Mouse (Mus musculus) MEL (cell line): Measurements from ENCODE around the gene Slc2a13. TPM values are rescaled to one million over a fixed set of nuclear protein-coding genes. Genes with fewer than 3 reads are reported as not detected.

Experiments used
- DNase-seq: peaks from one replicate; pipeline ENCODE4 v3.0.0; 2011; ENCODE audit warnings: low read depth, low spot score
- H3K27ac ChIP-seq: 2 replicates; pipeline ENCODE4 v1.5.1; 2012; ENCODE audit warnings: low read depth, mild to moderate bottlenecking, control low read depth, low read length, moderate library complexity; ENCODE audit not compliant: control insufficient read depth
- H3K27me3 ChIP-seq, 2 experiments: fragments of 150-350 bp in 1 of 2; sonication (generic) in 1 of 2; 2 replicates each; pipeline ENCODE4 v1.6.1; 2012; ENCODE audit warnings: low read length in 2 of 2, mild to moderate bottlenecking in 2 of 2, improper control_type of control experiment in 1 of 2, moderate library complexity in 1 of 2; ENCODE audit not compliant: insufficient read depth in 2 of 2, control insufficient read depth in 1 of 2
- H3K36me3 ChIP-seq, 2 experiments: 2 replicates each; pipeline ENCODE4 v1.6.1; 2012 to 2014; ENCODE audit warnings: low read length in 2 of 2, improper control_type of control experiment in 1 of 2, inconsistent platforms in 1 of 2, mild to moderate bottlenecking in 1 of 2; ENCODE audit not compliant: insufficient read depth in 2 of 2, control insufficient read depth in 1 of 2
- H3K4me1 ChIP-seq, 2 experiments: fragments of 150-350 bp in 1 of 2; sonication (generic) in 1 of 2; 2 replicates each; pipeline ENCODE4 v1.6.1; 2012; ENCODE audit warnings: low read length in 2 of 2, improper control_type of control experiment in 1 of 2, mild to moderate bottlenecking in 1 of 2; ENCODE audit not compliant: insufficient read depth in 2 of 2, control insufficient read depth in 1 of 2
- H3K4me3 ChIP-seq, 2 experiments: fragments of 150-350 bp in 1 of 2; sonication (generic) in 1 of 2; 2 replicates each; pipeline ENCODE4 v1.5.1; 2012; ENCODE audit warnings: low read depth in 2 of 2, low read length in 2 of 2, mild to moderate bottlenecking in 2 of 2, moderate library complexity in 2 of 2, control low read depth in 1 of 2, improper control_type of control experiment in 1 of 2; ENCODE audit not compliant: control insufficient read depth in 1 of 2, insufficient read depth in 1 of 2
- H3K79me2 ChIP-seq: 2 replicates; pipeline ENCODE4 v1.6.1; 2012; ENCODE audit warnings: mild to moderate bottlenecking, low read length, moderate library complexity; ENCODE audit not compliant: control insufficient read depth, poor library complexity, insufficient read depth
- H3K9ac ChIP-seq: 2 replicates; pipeline ENCODE4 v1.6.1; 2012; ENCODE audit warnings: low read depth, mild to moderate bottlenecking, control low read depth, low read length, moderate library complexity; ENCODE audit not compliant: control insufficient read depth, poor library complexity, severe bottlenecking
- H3K9me3 ChIP-seq: fragments of 150-350 bp; sonication (generic); replicated peaks from 2 replicates; pipeline ENCODE4 v1.6.1; 2012; ENCODE audit warnings: mild to moderate bottlenecking, low read length, improper control_type of control experiment, moderate library complexity; ENCODE audit not compliant: insufficient read depth
- BHLHE40 ChIP-seq: IDR thresholded peaks from 2 replicates; pipeline ENCODE4 v1.6.1; 2012; ENCODE audit warnings: low read depth, mild to moderate bottlenecking, inconsistent platforms, low read length, improper control_type of control experiment, borderline replicate concordance
- CHD1 ChIP-seq: IDR thresholded peaks from 2 replicates; pipeline ENCODE4 v1.6.1; 2012; ENCODE audit warnings: low read depth, mild to moderate bottlenecking, inconsistent platforms, low read length, improper control_type of control experiment
- CTCF ChIP-seq, 3 experiments: IDR thresholded peaks in 2 of 3; conservative IDR thresholded peaks in 1 of 3; 2 replicates each; pipeline ENCODE4 v1.5.1; 2011 to 2012; ENCODE audit warnings: low read length in 3 of 3, low read depth in 2 of 3, mild to moderate bottlenecking in 2 of 3, improper control_type of control experiment in 1 of 3, inconsistent platforms in 1 of 3, mixed read lengths in 1 of 3, moderate library complexity in 1 of 3; ENCODE audit not compliant: control insufficient read depth in 1 of 3, insufficient read depth in 1 of 3, poor library complexity in 1 of 3, severe bottlenecking in 1 of 3
- EP300 ChIP-seq, 2 experiments: IDR thresholded peaks; 2 replicates each; pipeline ENCODE4 v1.6.1; 2011; ENCODE audit warnings: improper control_type of control experiment in 2 of 2, low read length in 2 of 2, low read depth in 1 of 2, mild to moderate bottlenecking in 1 of 2
- ETS1 ChIP-seq: IDR thresholded peaks from 2 replicates; pipeline ENCODE4 v1.6.1; 2012; ENCODE audit warnings: low read depth, mild to moderate bottlenecking, inconsistent platforms, low read length, improper control_type of control experiment, moderate library complexity
- GABPA ChIP-seq: IDR thresholded peaks from 2 replicates; pipeline ENCODE4 v1.6.1; 2012; ENCODE audit warnings: low read depth, mild to moderate bottlenecking, inconsistent platforms, low read length, improper control_type of control experiment, moderate library complexity
- GATA1 ChIP-seq: IDR thresholded peaks from 2 replicates; pipeline ENCODE4 v1.6.1; 2011; ENCODE audit warnings: low read depth, low read length, improper control_type of control experiment
- HCFC1 ChIP-seq: IDR thresholded peaks from 2 replicates; pipeline ENCODE4 v1.6.1; 2012; ENCODE audit warnings: low read depth, mild to moderate bottlenecking, inconsistent platforms, low read length, improper control_type of control experiment, moderate library complexity
- KAT2A ChIP-seq: conservative IDR thresholded peaks from 2 replicates; pipeline ENCODE4 v1.6.1; 2012; ENCODE audit warnings: low read depth, low read length, improper control_type of control experiment, inconsistent platforms
- MAFK ChIP-seq: IDR thresholded peaks from 2 replicates; pipeline ENCODE4 v1.6.1; 2011; ENCODE audit warnings: low read depth, mild to moderate bottlenecking, low read length, improper control_type of control experiment, borderline replicate concordance
- MAX ChIP-seq: IDR thresholded peaks from 2 replicates; pipeline ENCODE4 v1.6.1; 2011; ENCODE audit warnings: low read length, improper control_type of control experiment
- MAZ ChIP-seq: IDR thresholded peaks from 2 replicates; pipeline ENCODE4 v1.6.1; 2012; ENCODE audit warnings: low read depth, mild to moderate bottlenecking, inconsistent platforms, low read length, improper control_type of control experiment
- MXI1 ChIP-seq: IDR thresholded peaks from 2 replicates; pipeline ENCODE4 v1.6.1; 2011; ENCODE audit warnings: mild to moderate bottlenecking, low read depth, low read length, improper control_type of control experiment
- NELFE ChIP-seq: IDR thresholded peaks from 2 replicates; pipeline ENCODE4 v1.6.1; 2011; ENCODE audit warnings: low read depth, low read length, improper control_type of control experiment
- NRF1 ChIP-seq: IDR thresholded peaks from 2 replicates; pipeline ENCODE4 v1.6.1; 2014; ENCODE audit warnings: low read depth, mild to moderate bottlenecking, inconsistent platforms, low read length, improper control_type of control experiment, moderate library complexity; ENCODE audit not compliant: poor library complexity, insufficient read depth, severe bottlenecking
- POLR2AphosphoS2 ChIP-seq: IDR thresholded peaks from 2 replicates; pipeline ENCODE4 v1.6.1; 2011; ENCODE audit warnings: low read length, improper control_type of control experiment
- POLR2AphosphoS5 ChIP-seq: IDR thresholded peaks from 2 replicates; pipeline ENCODE4 v1.6.1; 2012; ENCODE audit warnings: low read depth, borderline replicate concordance, mild to moderate bottlenecking, inconsistent platforms, low read length, moderate library complexity, mixed read lengths
- RAD21 ChIP-seq: IDR thresholded peaks from 2 replicates; pipeline ENCODE4 v1.6.1; 2011; ENCODE audit warnings: mild to moderate bottlenecking, low read depth, low read length, improper control_type of control experiment
- RCOR1 ChIP-seq: IDR thresholded peaks from 2 replicates; pipeline ENCODE4 v1.6.1; 2012; ENCODE audit warnings: low read depth, mild to moderate bottlenecking, inconsistent platforms, low read length, improper control_type of control experiment
- SMC3 ChIP-seq: IDR thresholded peaks from 2 replicates; pipeline ENCODE4 v1.6.1; 2011; ENCODE audit warnings: low read depth, low read length, improper control_type of control experiment
- TAL1 ChIP-seq: IDR thresholded peaks from 2 replicates; pipeline ENCODE4 v1.6.1; 2012; ENCODE audit warnings: mild to moderate bottlenecking, inconsistent platforms, low read length, moderate library complexity, mixed read lengths
- TBP ChIP-seq: IDR thresholded peaks from 2 replicates; pipeline ENCODE4 v1.8.0; 2011; ENCODE audit warnings: low read depth, low read length, improper control_type of control experiment
- UBTF ChIP-seq: IDR thresholded peaks from 2 replicates; pipeline ENCODE4 v1.6.1; 2012; ENCODE audit warnings: low read depth, mild to moderate bottlenecking, inconsistent platforms, low read length, improper control_type of control experiment, moderate library complexity, borderline replicate concordance; ENCODE audit not compliant: insufficient read depth
- USF1 ChIP-seq: IDR thresholded peaks from 2 replicates; pipeline ENCODE4 v1.6.1; 2014; ENCODE audit warnings: low read depth, mild to moderate bottlenecking, inconsistent platforms, low read length, improper control_type of control experiment, moderate library complexity
- ZMIZ1 ChIP-seq: IDR thresholded peaks from 2 replicates; pipeline ENCODE4 v1.6.1; 2012; ENCODE audit warnings: low read depth, mild to moderate bottlenecking, inconsistent platforms, low read length, improper control_type of control experiment, moderate library complexity
- ZNF384 ChIP-seq: IDR thresholded peaks from 2 replicates; pipeline ENCODE4 v1.6.1; 2012; ENCODE audit warnings: low read depth, mild to moderate bottlenecking, inconsistent platforms, low read length, improper control_type of control experiment
- polyA plus RNA-seq, 2 experiments: library from polyadenylated mRNA; stranded (reverse) in 1 of 2; unstranded in 1 of 2; fragments of >175 nt in 1 of 2; fragments of >200 nt in 1 of 2; gene quantifications; 2 replicates each; pipeline versions ENCODE4 v1.2.1 to v1.2.4; 2012; ENCODE audit warnings: low replicate concordance in 2 of 2, low read depth in 1 of 2; ENCODE audit not compliant: insufficient read length in 2 of 2, insufficient read depth in 1 of 2, missing spikeins in 1 of 2
- total RNA-seq: library from RNA; depleted of rRNA; stranded (reverse); fragments of 300-350 nt; gene quantifications from 2 replicates; pipeline ENCODE4 v1.2.3, GENCODE M21; 2012

Slc2a13 gene
- total and polyA plus RNA-seq, 3 experiments: not detected

DNA sequence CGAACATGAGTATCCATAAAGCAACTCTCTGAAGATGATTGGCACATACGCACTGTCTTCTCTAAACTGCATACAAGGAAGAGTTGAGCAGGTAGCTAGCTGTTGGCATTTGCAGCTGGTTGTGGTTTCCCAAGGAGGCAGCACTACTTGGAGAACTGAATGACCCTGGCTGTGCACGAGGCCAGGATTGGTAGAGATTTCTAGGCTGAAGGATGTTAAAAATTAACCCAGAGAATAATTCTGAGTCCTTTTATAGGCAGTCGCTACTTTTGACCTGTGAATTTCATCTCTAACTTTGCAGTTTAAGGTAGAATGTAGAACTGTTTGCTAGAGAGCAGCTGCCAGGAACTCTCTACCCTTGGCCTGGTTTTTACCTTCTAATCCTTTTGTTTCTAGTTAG, 304.5 kb downstream of the Slc2a13 start:
- Histone ChIP-seq H3K27me3 (no peaks in the 10 kb centered on the region), H3K27ac (no peak overlapping the region), H3K9me3 (no peaks in the 10 kb centered on the region), H3K79me2 (no peaks in the 10 kb centered on the region), H3K4me1 (no peaks in the 10 kb centered on the region), H3K36me3 (no peaks in the 10 kb centered on the region), H3K4me3 (no peak overlapping the region), H3K9ac (no peak overlapping the region)
- TF ChIP-seq SMC3: no peak
- no peak for TF ChIP-seq RAD21
- TF ChIP-seq MXI1: no peak
- no peak for TF ChIP-seq USF1
- no peak for TF ChIP-seq TBP
- TF ChIP-seq RCOR1: no peak
- no peak for DNase-seq

DNA sequence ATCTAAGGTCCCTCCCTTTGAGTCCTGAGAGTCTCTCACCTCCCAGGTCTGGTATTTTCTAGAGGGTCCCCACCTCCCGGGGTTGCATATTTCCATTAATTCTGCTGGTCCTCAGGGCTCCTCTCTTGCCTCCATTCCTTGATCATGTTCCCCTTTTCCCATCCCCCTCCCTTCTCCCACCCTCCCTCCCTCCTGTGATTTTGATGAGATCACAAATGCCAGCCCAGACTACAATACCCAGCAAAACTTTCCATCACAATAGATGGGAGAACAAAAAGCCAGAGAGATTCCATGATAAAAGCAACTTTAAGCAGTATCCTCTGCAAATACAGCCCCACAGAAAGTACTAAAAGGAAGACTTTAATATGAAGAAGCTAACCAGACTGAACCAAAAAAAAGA, 309.1 kb downstream of the Slc2a13 start:
- Histone ChIP-seq H3K9ac (no peak overlapping the region), H3K27ac (no peak overlapping the region), H3K4me1 (no peaks in the 10 kb centered on the region), H3K36me3 (no peaks in the 10 kb centered on the region), H3K9me3 (no peaks in the 10 kb centered on the region), H3K4me3 (no peak overlapping the region), H3K79me2 (no peaks in the 10 kb centered on the region), H3K27me3 (no peaks in the 10 kb centered on the region)
- TF ChIP-seq NELFE (no peak), HCFC1 (no peak), ETS1 (no peak), UBTF (no peak), TAL1 (no peak), USF1 (no peak), TBP (no peak), POLR2AphosphoS2 (no peak), NRF1 (no peak), GABPA (no peak), CHD1 (no peak)
- no peak for DNase-seq

DNA sequence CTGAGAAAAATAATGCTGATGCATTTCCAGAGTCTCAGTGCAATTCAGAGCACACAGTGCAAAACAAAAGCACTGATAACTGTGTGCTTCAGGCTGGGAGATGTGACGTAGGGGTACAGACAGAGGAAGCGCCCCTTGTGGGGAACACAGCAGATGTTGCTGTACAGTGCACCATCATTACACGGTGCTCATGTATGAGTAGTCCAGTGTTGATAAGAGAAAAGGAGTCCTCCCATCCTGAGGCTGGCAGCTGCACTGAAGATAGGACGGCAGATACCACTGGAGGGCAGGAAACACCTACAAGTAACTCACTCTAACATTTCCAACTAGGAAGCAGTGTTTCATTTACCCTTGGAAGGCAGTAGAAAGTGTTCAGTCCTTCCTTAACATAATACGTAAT, 312.5 kb downstream of the Slc2a13 start:
- no peak overlapping the region for H3K4me3 ChIP-seq
- H3K27me3 ChIP-seq: no peaks in the 10 kb centered on the region
- H3K27ac ChIP-seq: no peak overlapping the region
- H3K9me3 ChIP-seq: no peaks in the 10 kb centered on the region
- TF ChIP-seq UBTF (no peak), MAZ (no peak), GATA1 (no peak), CTCF (IDR thresholded peaks at IDR 0.05 in 2 of 3, conservative IDR thresholded peaks at IDR 0.05 in 1 of 3; ENCODE audit: control insufficient read depth in 1 of 3, insufficient read depth in 1 of 3, low read depth in 2 of 3, low read length in 3 of 3, poor library complexity in 1 of 3, severe bottlenecking in 1 of 3) (no peak), MAFK (no peak), ZMIZ1 (no peak), BHLHE40 (no peak), POLR2AphosphoS5 (no peak), USF1 (no peak), EP300 (IDR thresholded peaks at IDR 0.05; ENCODE audit: low read depth in 1 of 2, low read length in 2 of 2) (no peak), KAT2A (no peak), ZNF384 (no peak), RAD21 (no peak), MAX (no peak)
- H3K79me2 ChIP-seq: no peaks in the 10 kb centered on the region
- H3K36me3 ChIP-seq: no peaks in the 10 kb centered on the region
- H3K4me1 ChIP-seq: no peaks in the 10 kb centered on the region
- DNase-seq: no peak
- no peak overlapping the region for H3K9ac ChIP-seq
